Mouse (Mus musculus) heart, postnatal 0 days (tissue): ENCODE results near the gene 1700067K01Rik.

Experiments
- CTCF ChIP-seq: IDR thresholded peaks from 2 replicates; pipeline ENCODE4 v1.5.1; 2016; ENCODE audit warnings: antibody characterized with exemption, control low read depth, low read depth
- EP300 ChIP-seq: IDR thresholded peaks from 2 replicates; pipeline ENCODE4 v1.6.1; 2016; ENCODE audit warnings: antibody characterized with exemption, low read depth

GRCm38 (mm10) chr8:84046505-84046904 lies 45.2 kb downstream of the 1700067K01Rik start:
- TF ChIP-seq CTCF = no peak
- no peak for TF ChIP-seq EP300
